Mouse (Mus musculus): Measurements from ENCODE around the gene Siva1. TPM values are rescaled to one million over a fixed set of nuclear protein-coding genes. Genes with fewer than 3 reads are reported as not detected.
A peak's percentile ranks its signal among the peaks of the same experiment; 100 is the strongest.

Gene Siva1
- polyA plus RNA-seq, 1 experiment from 2014 or later = 359 TPM

GRCm38 (mm10) chr12:112678555-112679026 is 34.1 kb downstream of the Siva1 start, which contains the start of gene Zbtb42:
Zbtb42 (plus strand) TSS chr12:112678828.
- H3K4me3 ChIP-seq = peak within 1 kb of the TSS; percentile 75
- peaks cover 75% of the 10 kb centered on the region for H3K27me3 ChIP-seq (ENCODE audit: low read depth, poor library complexity, severe bottlenecking)
- DNase-seq (ENCODE audit: low spot score) = peak; percentile 84
- no peaks in the 10 kb centered on the region for H3K36me3 ChIP-seq
- no peaks in the 10 kb centered on the region for H3K9me3 ChIP-seq (replicated peaks)
- H3K27ac ChIP-seq = peak within 1 kb of the TSS; percentile 85
- under 1% methylated on average over 60 of the region's 60 CpGs for WGBS
- H3K4me1 ChIP-seq = peaks cover 38% of the 10 kb centered on the region

- 4% methylated on average over 75 of the region's 87 CpGs for WGBS
- DNase-seq (ENCODE audit: low spot score) = peak; percentile 69
- peak overlapping the region; percentile 85 for H3K27ac ChIP-seq
- no peaks in the 10 kb centered on the region for H3K9me3 ChIP-seq (replicated peaks)
- H3K36me3 ChIP-seq = no peaks in the 10 kb centered on the region
- H3K27me3 ChIP-seq (ENCODE audit: low read depth, poor library complexity, severe bottlenecking) = peaks cover 78% of the 10 kb centered on the region
- H3K4me3 ChIP-seq = peak overlapping the region; percentile 75
- H3K4me1 ChIP-seq = peaks cover 35% of the 10 kb centered on the region
These were observed 34.8 kb downstream of the Siva1 start for GRCm38 (mm10) chr12:112679027-112679996.

- H3K27ac ChIP-seq = no peak overlapping the region
- H3K36me3 ChIP-seq = no peaks in the 10 kb centered on the region
- no peak overlapping the region for H3K4me3 ChIP-seq
- DNase-seq (ENCODE audit: low spot score) = no peak
- no peaks in the 10 kb centered on the region for H3K9me3 ChIP-seq (replicated peaks)
- peaks cover 16% of the 10 kb centered on the region for H3K4me1 ChIP-seq
- 64% methylated on average over 7 of the region's 7 CpGs for WGBS
- H3K27me3 ChIP-seq (ENCODE audit: low read depth, poor library complexity, severe bottlenecking) = peaks cover 62% of the 10 kb centered on the region
These were observed 38.9 kb downstream of the Siva1 start for GRCm38 (mm10) chr12:112683351-112683750.

GRCm38 (mm10) chr12:112688458-112688857 is 44.0 kb downstream of the Siva1 start:
- no peak overlapping the region for H3K4me3 ChIP-seq
- H3K27me3 ChIP-seq (ENCODE audit: low read depth, poor library complexity, severe bottlenecking) = peaks cover 11% of the 10 kb centered on the region; the same call in 1 of the 2 replicates
- no peaks in the 10 kb centered on the region for H3K9me3 ChIP-seq (replicated peaks)
- WGBS = 71% methylated on average over 15 of the region's 15 CpGs
- H3K27ac ChIP-seq = no peak overlapping the region
- peaks cover 11% of the 10 kb centered on the region for H3K4me1 ChIP-seq
- no peak for DNase-seq (ENCODE audit: low spot score)
- no peaks in the 10 kb centered on the region for H3K36me3 ChIP-seq

- Histone ChIP-seq H3K4me1 (peaks cover 21% of the 10 kb centered on the region), H3K9me3 (replicated peaks) (no peaks in the 10 kb centered on the region), H3K27ac (peak overlapping the region; percentile 90), H3K36me3 (no peaks in the 10 kb centered on the region), H3K4me3 (peak overlapping the region; percentile 66), H3K27me3 (ENCODE audit: low read depth, poor library complexity, severe bottlenecking) (peaks cover 24% of the 10 kb centered on the region; the same call in 1 of the 2 replicates)
- WGBS = 3% methylated on average over 54 of the region's 54 CpGs
- peak; percentile 97 for DNase-seq (ENCODE audit: low spot score)
These were observed 49.0 kb downstream of the Siva1 start for GRCm38 (mm10) chr12:112693185-112694126.

GRCm38 (mm10) chr12:112694127-112694475 is 49.6 kb downstream of the Siva1 start:
- WGBS = 85% methylated on average over 10 of the region's 10 CpGs
- no peaks in the 10 kb centered on the region for H3K9me3 ChIP-seq (replicated peaks)
- H3K4me1 ChIP-seq = peaks cover 23% of the 10 kb centered on the region
- H3K4me3 ChIP-seq = peak overlapping the region; percentile 66
- peak overlapping the region; percentile 90 for H3K27ac ChIP-seq
- H3K27me3 ChIP-seq (ENCODE audit: low read depth, poor library complexity, severe bottlenecking) = peaks cover 30% of the 10 kb centered on the region; the same call in 1 of the 2 replicates
- H3K36me3 ChIP-seq = no peaks in the 10 kb centered on the region
- DNase-seq (ENCODE audit: low spot score) = no peak

GRCm38 (mm10) chr12:112696806-112697425 is 52.4 kb downstream of the Siva1 start:
- Histone ChIP-seq H3K36me3 (no peaks in the 10 kb centered on the region), H3K27me3 (ENCODE audit: low read depth, poor library complexity, severe bottlenecking) (peaks cover 58% of the 10 kb centered on the region), H3K4me3 (no peak overlapping the region), H3K27ac (no peak overlapping the region), H3K9me3 (replicated peaks) (no peaks in the 10 kb centered on the region), H3K4me1 (peaks cover 35% of the 10 kb centered on the region)
- DNase-seq (ENCODE audit: low spot score) = no peak
- 83% methylated on average over 3 of the region's 3 CpGs for WGBS

Small RNA genes lying within 50 kb of the gene (microRNA-seq; reads per million reads assigned to microRNA genes)
- 1.2 reads per million for gene Mir6939

Other genes starting within 250 kb of the Siva1 start
- gene A530016L24Rik, start 155.2 kb upstream of the Siva1 start, polyA plus RNA-seq (2016; fragmentation: Nextera tagmentation; extraction: Ambion mirVana) = not detected in 2 replicates
- gene Tmem179, start 127.9 kb upstream of the Siva1 start, polyA plus RNA-seq (2016; fragmentation: Nextera tagmentation; extraction: Ambion mirVana) = not detected in 2 replicates
- 1.3 and 1.6 TPM in 2 replicates for gene Inf2, start 55.9 kb upstream of the Siva1 start, polyA plus RNA-seq (2016; fragmentation: Nextera tagmentation; extraction: Ambion mirVana)
- gene Adssl1, start 24.6 kb upstream of the Siva1 start, polyA plus RNA-seq (2016; fragmentation: Nextera tagmentation; extraction: Ambion mirVana) = 1.9 and 3.0 TPM in 2 replicates
- 59.3 and 82.8 TPM in 2 replicates for gene Akt1, start 30.2 kb downstream of the Siva1 start, polyA plus RNA-seq (2016; fragmentation: Nextera tagmentation; extraction: Ambion mirVana)
- gene Zbtb42, start 34.1 kb downstream of the Siva1 start, polyA plus RNA-seq (2016; fragmentation: Nextera tagmentation; extraction: Ambion mirVana) = 1.4 and 2.7 TPM in 2 replicates
- 6.7 and 12.3 TPM in 2 replicates for gene Cep170b, start 75.8 kb downstream of the Siva1 start, polyA plus RNA-seq (2016; fragmentation: Nextera tagmentation; extraction: Ambion mirVana)
- 2.1 and 3.5 TPM in 2 replicates for gene Pld4, start 116.0 kb downstream of the Siva1 start, polyA plus RNA-seq (2016; fragmentation: Nextera tagmentation; extraction: Ambion mirVana)
- 0.15 and 0.18 TPM in 2 replicates for gene Ahnak2, start 158.0 kb downstream of the Siva1 start, polyA plus RNA-seq (2016; fragmentation: Nextera tagmentation; extraction: Ambion mirVana)
- 7.9 and 8.4 TPM in 2 replicates for gene Clba1, start 164.3 kb downstream of the Siva1 start, polyA plus RNA-seq (2016; fragmentation: Nextera tagmentation; extraction: Ambion mirVana)
- 204 and 206 TPM in 2 replicates for gene Cdca4, start 184.7 kb downstream of the Siva1 start, polyA plus RNA-seq (2016; fragmentation: Nextera tagmentation; extraction: Ambion mirVana)
- 0.11 TPM in 1 of 2 replicates, not detected in the other for gene Gpr132, start 223.5 kb downstream of the Siva1 start, polyA plus RNA-seq (2016; fragmentation: Nextera tagmentation; extraction: Ambion mirVana)